Mouse (Mus musculus) lung, postnatal 0 days (tissue): ENCODE results near the gene Fads6. TPM values are rescaled to one million over a fixed set of nuclear protein-coding genes. Genes with fewer than 3 reads are reported as not detected.

Experiments
- ATAC-seq: fragments of 200-750 bp; cut with Nextera tagmentation; 2 replicates; pipeline ENCODE4 v1.8.0; 2017; ENCODE audit warnings: moderate library complexity
- DNase-seq: peaks from one replicate; pipeline ENCODE4 v3.0.0-alpha.2; 2016; ENCODE audit warnings: low spot score
- H3K27ac ChIP-seq: fragments of 300-500 bp; sonication (generic); 2 replicates; pipeline ENCODE4 v1.5.1; 2014; ENCODE audit warnings: antibody characterized with exemption, mild to moderate bottlenecking, low read length, mixed read lengths
- H3K27me3 ChIP-seq: fragments of 300-500 bp; sonication (generic); replicated peaks from 2 replicates; pipeline ENCODE4 v1.6.1; 2014; ENCODE audit warnings: low read length, mixed read lengths; ENCODE audit not compliant: insufficient read depth
- H3K36me3 ChIP-seq: fragments of 300-500 bp; sonication (generic); 2 replicates; pipeline ENCODE4 v1.6.1; 2014; ENCODE audit warnings: low read length, mixed read lengths; ENCODE audit not compliant: insufficient read depth
- H3K4me1 ChIP-seq: fragments of 300-500 bp; sonication (generic); 2 replicates; pipeline ENCODE4 v1.6.1; 2014; ENCODE audit warnings: antibody characterized with exemption, low read depth, low read length, mixed read lengths; ENCODE audit not compliant: insufficient read depth
- H3K4me2 ChIP-seq: fragments of 300-500 bp; sonication (generic); replicated peaks from 2 replicates; pipeline ENCODE4 v1.6.1; 2014; ENCODE audit warnings: low read depth, mild to moderate bottlenecking, low read length, moderate library complexity, mixed read lengths
- H3K4me3 ChIP-seq: fragments of 300-500 bp; sonication (generic); 2 replicates; pipeline ENCODE4 v1.5.1; 2014; ENCODE audit warnings: low read depth, low read length
- H3K9ac ChIP-seq: fragments of 300-500 bp; sonication (generic); replicated peaks from 2 replicates; pipeline ENCODE4 v1.6.1; 2014; ENCODE audit warnings: low read depth, mild to moderate bottlenecking
- H3K9me3 ChIP-seq: fragments of 300-500 bp; sonication (generic); 2 replicates; pipeline ENCODE4 v1.6.1; 2016; ENCODE audit warnings: low read length, mixed read lengths
- CTCF ChIP-seq: IDR thresholded peaks from 2 replicates; pipeline ENCODE4 v1.5.1; 2016; ENCODE audit warnings: antibody characterized with exemption, mild to moderate bottlenecking
- EP300 ChIP-seq: IDR thresholded peaks from 2 replicates; pipeline ENCODE4 v1.6.1; 2016; ENCODE audit warnings: antibody characterized with exemption, mild to moderate bottlenecking, control low read depth
- WGBS: fragments of 180-500 bp; shearing (Covaris S2); extraction: QIAGEN DNeasy Blood & Tissue Kit; methylation state at CpG from one replicate; pipeline ENCODE4 v1.1.7; 2014; 5-methylcytosine and 5-hydroxymethylcytosine counted together
- polyA plus RNA-seq: library from polyadenylated mRNA; unstranded; fragments of >200 nt; fragmentation: Nextera tagmentation; extraction: Ambion mirVana; gene quantifications from 2 replicates; pipeline ENCODE4 v1.2.1, GENCODE M21; 2015

Fads6 gene
- polyA plus RNA-seq, 1 experiment from 2014 or later, result 0.17 TPM

DNA sequence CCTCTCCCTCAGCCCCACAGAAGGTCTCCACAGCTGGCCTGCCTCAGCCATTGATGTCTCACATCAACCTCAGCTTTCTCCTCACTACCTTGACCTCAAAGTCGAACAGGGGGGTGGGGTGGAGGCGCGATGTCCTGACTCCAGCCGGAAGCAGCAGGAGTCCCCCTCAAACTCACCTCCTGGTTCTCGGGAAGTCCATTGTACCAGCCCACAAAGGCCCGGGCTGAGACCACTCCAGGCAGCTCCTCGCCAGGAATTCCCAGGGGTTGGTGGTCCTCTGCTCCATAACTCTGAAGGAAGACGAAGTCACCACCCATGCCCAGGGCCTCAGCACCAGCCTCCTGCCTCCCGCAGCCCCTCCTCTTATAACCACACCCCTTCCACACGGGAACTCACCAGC, 26.0 kb downstream of the Fads6 start:
- Histone ChIP-seq H3K36me3 (0 out of 2 replicates have a peak, but pooled peaks cover 4% of the 10 kb centered on the region), H3K4me3 (no peak overlapping the region), H3K9me3 (no peaks in the 10 kb centered on the region), H3K27me3 (peaks cover 24% of the 10 kb centered on the region), H3K9ac (no peak overlapping the region), H3K27ac (no peak overlapping the region), H3K4me1 (peaks cover 5% of the 10 kb centered on the region), H3K4me2 (no peak overlapping the region)
- DNase-seq, result no peak
- 65% methylated on average over 10 of the region's 10 CpGs for WGBS
- ATAC-seq, result no peak
- TF ChIP-seq EP300 (no peak), CTCF (no peak)

DNA sequence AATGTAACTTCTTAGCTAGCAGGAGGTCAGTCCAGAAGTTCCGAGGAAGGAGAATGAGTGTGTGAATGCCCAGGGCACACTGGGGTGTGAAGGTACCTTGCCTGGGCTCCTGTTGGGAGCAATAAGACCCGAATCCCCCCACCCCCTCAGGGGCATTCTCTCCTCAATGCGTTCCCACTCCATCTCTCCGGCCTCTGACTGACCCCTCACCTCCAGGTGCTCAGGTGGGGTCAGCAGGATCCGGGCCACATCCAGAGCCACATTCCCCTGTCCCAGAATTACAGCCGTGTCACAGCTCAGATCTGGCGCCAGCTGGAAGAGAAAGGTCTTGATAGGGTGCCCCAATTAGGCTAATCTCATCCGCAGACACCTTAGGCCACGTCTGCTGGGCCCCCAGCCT, 26.4 kb downstream of the Fads6 start:
- no peak for DNase-seq
- Histone ChIP-seq H3K27ac (no peak overlapping the region), H3K4me3 (no peak overlapping the region), H3K36me3 (0 out of 2 replicates have a peak, but pooled peaks cover 4% of the 10 kb centered on the region), H3K27me3 (peaks cover 28% of the 10 kb centered on the region), H3K9ac (no peak overlapping the region), H3K4me1 (peaks cover under 1% of the 10 kb centered on the region), H3K9me3 (no peaks in the 10 kb centered on the region), H3K4me2 (no peak overlapping the region)
- WGBS, result 64% methylated on average over 9 of the region's 9 CpGs
- TF ChIP-seq EP300, result no peak
- TF ChIP-seq CTCF, result no peak
- ATAC-seq, result no peak

DNA sequence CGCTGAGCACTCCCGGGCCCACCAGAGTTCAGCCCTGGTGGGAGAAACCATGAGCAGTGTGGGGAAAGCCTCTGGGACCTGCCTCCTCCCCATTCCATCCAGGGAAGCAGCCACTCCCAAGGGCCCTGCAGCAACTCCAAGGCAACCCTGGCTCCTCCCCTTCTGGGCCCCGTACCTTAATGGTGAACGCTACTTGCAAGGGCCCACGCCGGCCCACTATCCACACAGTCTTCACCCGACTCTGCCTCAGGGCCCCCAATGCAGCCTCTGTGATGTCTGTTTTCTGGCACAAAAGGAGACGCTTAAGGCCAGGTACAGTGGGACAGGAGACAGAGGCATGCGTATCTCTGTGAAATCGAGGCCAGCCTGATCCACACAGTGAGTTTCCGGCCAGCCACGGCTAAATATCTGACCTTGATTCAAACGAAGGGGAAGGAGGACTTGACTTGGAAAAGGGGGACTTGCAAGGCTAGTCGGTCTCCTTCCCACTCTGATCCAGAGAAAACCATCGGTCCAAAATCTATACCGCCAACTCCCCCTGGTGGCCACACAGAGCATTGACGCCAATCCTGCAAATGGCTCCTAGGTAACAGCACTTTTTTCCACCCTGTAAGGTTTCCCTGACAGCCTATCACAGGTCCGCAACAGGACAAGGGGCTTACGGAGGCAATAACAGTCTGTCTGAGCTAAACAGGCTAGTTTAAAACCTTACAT, 27.2 kb downstream of the Fads6 start:
- no peaks in the 10 kb centered on the region for H3K9me3 ChIP-seq
- TF ChIP-seq CTCF, result peak; percentile 97
- no peak for TF ChIP-seq EP300
- H3K4me3 ChIP-seq, result no peak overlapping the region
- DNase-seq, result peak; percentile 84
- peak; percentile 13; the same call in 1 of the 2 replicates for ATAC-seq
- H3K9ac ChIP-seq, result no peak overlapping the region
- no peak overlapping the region for H3K4me2 ChIP-seq
- H3K27ac ChIP-seq, result no peak overlapping the region
- no peaks in the 10 kb centered on the region; the same call in 1 of the 2 replicates for H3K4me1 ChIP-seq
- WGBS, result 25% methylated on average over 19 of the region's 19 CpGs
- H3K36me3 ChIP-seq, result 0 out of 2 replicates have a peak, but pooled peaks cover 4% of the 10 kb centered on the region
- peaks cover 36% of the 10 kb centered on the region for H3K27me3 ChIP-seq

DNA sequence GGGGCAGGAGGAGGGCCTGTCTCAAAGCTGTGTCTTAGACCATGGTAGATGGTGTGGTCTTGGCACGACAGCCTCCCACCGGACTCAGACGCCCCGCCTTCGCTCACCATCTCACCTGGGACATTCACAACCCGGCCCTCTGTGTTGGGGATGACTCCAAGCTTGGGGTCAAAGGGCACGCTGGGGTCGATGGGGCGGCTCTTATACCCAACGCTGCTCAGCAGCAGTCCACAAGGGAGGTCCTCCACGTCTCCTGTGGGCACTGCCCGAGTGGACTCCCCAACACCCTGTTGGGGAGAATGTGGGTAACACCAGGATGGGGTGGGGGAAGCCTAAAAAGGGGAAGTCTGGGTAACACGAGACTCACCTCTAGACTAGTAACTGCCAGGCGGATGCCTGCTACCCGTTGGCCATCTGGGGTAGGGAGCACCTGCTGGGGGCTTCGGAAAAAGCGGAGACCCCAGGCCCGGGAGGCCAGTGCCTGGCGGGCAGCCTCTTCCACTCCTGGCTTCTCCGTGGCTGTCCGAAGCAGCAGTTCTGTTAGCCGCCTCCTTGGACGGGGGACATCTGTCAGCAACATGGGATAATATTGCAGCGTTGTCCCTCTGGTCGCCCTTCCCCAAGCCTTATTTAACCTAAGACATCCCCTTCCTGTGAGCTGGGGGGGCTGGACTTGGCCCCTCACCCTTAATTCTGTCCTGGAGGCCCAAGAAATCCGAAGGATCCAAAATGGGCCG, 28.0 kb downstream of the Fads6 start:
- no peak overlapping the region for H3K4me3 ChIP-seq
- peaks cover 44% of the 10 kb centered on the region for H3K27me3 ChIP-seq
- no peak overlapping the region for H3K4me2 ChIP-seq
- 0 out of 2 replicates have a peak, but pooled peaks cover 4% of the 10 kb centered on the region for H3K36me3 ChIP-seq
- 86% methylated on average over 27 of the region's 27 CpGs for WGBS
- no peak overlapping the region for H3K27ac ChIP-seq
- H3K4me1 ChIP-seq, result no peaks in the 10 kb centered on the region; the same call in 1 of the 2 replicates
- no peak overlapping the region for H3K9ac ChIP-seq
- DNase-seq, result no peak
- no peaks in the 10 kb centered on the region for H3K9me3 ChIP-seq
- no peak for ATAC-seq
- TF ChIP-seq CTCF (no peak), EP300 (no peak)

DNA sequence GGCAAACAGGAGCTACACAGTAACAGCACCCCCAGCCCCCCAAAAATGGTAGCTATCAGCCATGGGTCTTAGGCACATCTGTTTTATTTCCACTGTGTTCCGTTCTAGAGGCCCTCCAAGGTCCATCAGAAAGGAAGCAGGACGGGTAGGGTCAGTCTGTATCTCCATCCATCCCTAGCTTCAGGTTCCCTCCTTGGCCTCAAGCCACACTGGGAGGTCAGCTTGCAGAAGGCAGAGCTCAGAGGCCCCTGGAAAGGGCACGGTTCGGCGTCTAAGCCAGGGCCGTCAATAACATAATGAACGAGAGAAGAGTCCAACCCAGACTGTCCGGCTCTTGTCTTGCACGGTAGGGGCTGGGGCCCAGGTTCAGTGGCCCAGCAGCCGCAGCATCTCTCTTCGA, 29.5 kb downstream of the Fads6 start:
- no peak overlapping the region for H3K4me2 ChIP-seq
- 78% methylated on average over 11 of the region's 11 CpGs for WGBS
- no peak overlapping the region for H3K9ac ChIP-seq

DNA sequence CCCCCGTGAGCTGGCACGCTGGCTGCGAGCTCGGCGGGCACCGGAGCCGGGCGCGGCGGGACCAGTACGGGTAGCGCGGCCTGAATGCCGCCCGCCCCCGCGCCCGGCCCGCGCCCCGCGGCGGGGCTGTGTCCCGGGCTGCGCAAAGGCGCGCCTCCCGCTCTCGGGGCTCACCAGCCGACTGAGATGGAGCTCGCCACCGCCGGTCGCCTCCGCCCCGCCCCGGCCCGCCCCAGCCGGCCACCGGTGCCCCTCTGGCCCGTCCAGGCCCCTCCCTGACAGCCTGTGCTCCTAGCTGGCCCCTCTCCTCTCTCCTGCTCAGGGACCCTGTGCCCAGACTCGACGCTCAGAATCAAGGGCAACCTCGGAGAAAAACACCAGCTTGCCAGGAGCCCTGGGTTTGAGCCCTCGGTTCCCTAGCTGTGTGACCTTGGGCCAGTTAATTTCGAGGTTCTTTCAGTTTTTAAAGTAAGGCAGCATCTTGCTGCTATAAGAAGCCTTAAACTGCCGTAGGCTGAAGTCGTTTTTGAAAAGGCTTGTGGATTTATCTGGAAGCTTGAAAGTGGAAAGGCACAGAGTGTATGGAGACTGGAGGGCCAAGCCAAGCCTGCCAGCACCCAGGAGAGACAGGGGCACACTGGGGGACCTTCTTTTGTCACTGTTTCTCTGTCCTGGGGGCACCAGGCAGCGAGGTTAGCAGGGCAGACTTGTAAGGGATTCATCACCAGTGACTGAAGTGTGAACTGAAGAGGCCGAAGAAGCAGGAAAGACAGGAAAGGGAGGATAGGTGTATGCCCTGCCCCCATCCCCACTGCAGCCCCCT, 30.2 kb downstream of the Fads6 start, which contains the start of gene Grin2c:
Gene Grin2c (minus strand): TSS at position 183 of the 823 bp plus-strand sequence.
- Histone ChIP-seq H3K9ac (no peak within 1 kb of the TSS), H3K27ac (no peak within 1 kb of the TSS), H3K4me3 (peak within 1 kb of the TSS; percentile 24), H3K4me2 (peak within 1 kb of the TSS; percentile 52), H3K4me1 (no peaks in the 10 kb centered on the region; the same call in 1 of the 2 replicates), H3K27me3 (peaks cover 65% of the 10 kb centered on the region), H3K9me3 (no peaks in the 10 kb centered on the region), H3K36me3 (0 out of 2 replicates have a peak, but pooled peaks cover 4% of the 10 kb centered on the region)
- ATAC-seq (no peak), DNase-seq (no peak)
- TF ChIP-seq CTCF (no peak), EP300 (no peak)
- WGBS, result 10% methylated on average over 30 of the region's 50 CpGs

More for the DNA sequence above, 29.5 kb downstream of the Fads6 start:
- Histone ChIP-seq H3K9me3 (no peaks in the 10 kb centered on the region), H3K4me3 (no peak overlapping the region), H3K36me3 (0 out of 2 replicates have a peak, but pooled peaks cover 4% of the 10 kb centered on the region), H3K27ac (no peak overlapping the region), H3K4me1 (no peaks in the 10 kb centered on the region; the same call in 1 of the 2 replicates), H3K27me3 (peaks cover 59% of the 10 kb centered on the region)
- TF ChIP-seq CTCF (no peak), EP300 (no peak)
- DNase-seq, result no peak
- no peak for ATAC-seq
